Mouse (Mus musculus) gastrocnemius, postnatal 25 days (tissue): ENCODE results near the gene Fam241b. TPM values are rescaled to one million over a fixed set of nuclear protein-coding genes. Genes with fewer than 3 reads are reported as not detected.

Experiments used
- DNase-seq: peaks from one replicate; pipeline ENCODE4 v3.0.0; 2022
- total RNA-seq, 2 experiments: library from RNA; stranded (reverse); gene quantifications; 1 replicate in 1 of 2; 2 replicates in 1 of 2; pipeline ENCODE4 v1.2.3; 2021

Gene Fam241b
- total RNA-seq, 2 experiments from 2014 or later = 0.41 to 0.59 TPM

DNA sequence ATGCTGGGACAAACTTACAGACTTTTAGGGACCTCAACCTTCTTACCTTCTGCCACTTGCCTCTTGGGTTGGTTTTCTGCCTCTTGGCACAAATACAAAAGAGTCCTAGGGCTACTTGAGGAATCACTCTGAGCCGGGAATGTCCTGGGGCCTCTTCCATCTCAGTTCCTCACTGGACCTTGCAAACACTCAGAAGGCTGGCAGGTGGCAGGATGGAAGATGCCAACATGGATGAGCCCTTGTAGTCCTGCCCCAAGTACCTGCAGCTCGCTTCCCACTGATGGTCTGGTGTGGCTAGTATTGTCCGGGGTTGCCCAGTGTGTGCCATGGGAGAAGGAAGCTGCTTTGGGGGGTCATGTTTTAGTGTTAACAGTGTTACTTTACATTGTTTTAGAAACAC, 73.8 kb downstream of the Fam241b start:
- DNase-seq = no peak

DNA sequence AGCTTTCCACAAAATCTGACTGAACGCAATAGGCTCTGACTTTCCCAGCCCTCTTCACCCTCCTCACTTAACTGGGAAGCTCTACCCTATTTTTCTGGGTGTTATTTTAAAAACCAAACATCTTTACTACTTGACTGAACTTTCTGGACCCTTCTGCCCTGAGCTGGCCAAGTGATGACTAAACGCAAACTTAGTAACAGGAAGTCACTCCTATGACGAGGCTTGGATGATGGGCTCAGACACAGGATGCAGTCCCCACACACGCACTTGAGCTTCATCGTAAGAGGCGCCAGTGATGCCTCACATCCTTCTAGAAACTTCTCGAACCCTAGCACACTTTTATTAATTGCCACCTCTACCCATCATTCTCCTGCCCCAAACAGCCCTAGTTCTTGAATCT, 74.3 kb downstream of the Fam241b start:
- no peak for DNase-seq

DNA sequence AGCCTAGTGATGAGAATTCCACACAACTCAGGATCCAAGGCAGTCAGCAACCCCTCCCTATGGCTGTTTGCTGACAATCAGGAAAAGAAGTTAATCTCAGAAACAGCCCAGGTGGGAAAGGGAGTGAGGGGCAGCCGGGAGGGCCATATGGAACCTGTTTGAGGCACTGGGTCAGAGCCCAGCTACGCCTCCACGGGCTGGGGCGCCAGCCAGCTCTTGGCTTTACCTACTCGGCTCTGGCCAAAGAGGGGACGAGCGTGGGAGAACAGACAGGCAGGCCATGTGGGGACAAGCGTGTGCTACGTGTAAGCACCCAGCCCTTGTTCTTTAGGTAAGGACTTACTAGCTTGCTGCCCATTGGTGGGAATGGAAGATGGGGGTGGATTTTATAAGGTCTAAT, 75.2 kb downstream of the Fam241b start:
- peak; percentile 50 for DNase-seq

DNA sequence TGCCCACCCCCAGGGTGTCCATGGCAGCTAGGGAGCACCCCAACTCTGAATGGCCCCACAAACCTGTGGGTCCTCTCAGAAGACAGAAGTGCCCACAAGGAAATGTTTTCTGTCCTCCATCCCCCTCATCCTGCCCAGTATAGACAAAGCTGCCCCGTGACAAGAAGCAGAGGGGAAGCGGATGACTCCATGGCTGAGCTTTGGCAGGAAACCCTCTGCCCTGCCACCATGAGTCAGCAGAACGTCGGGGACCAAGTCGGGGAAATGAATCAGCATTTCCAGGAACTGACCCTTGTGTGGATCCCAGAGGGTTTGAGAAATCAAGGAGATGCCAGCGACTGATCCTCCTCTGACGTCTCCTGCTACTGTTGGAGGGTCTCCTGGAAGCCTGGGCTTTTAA, 77.5 kb downstream of the Fam241b start:
- no peak for DNase-seq

DNA sequence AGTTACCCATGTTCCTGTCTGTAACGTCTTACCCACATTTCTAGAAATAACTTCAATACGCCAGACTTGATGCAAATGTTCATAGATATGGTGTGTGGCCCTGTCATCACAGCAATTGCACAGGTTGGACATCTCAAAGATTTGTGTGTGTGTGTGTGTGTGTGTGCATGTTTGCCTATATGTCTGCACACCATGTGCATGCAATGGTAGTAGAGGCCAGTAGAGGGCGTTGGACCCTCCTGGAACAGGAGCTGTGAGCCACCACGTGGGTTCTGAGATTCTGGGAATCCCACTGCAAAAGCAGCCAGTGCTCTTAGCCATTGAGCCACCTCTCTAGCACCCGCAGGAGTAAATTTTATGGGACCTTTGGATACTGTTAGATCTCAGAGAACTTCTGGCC, 80.9 kb downstream of the Fam241b start:
- no peak for DNase-seq

DNA sequence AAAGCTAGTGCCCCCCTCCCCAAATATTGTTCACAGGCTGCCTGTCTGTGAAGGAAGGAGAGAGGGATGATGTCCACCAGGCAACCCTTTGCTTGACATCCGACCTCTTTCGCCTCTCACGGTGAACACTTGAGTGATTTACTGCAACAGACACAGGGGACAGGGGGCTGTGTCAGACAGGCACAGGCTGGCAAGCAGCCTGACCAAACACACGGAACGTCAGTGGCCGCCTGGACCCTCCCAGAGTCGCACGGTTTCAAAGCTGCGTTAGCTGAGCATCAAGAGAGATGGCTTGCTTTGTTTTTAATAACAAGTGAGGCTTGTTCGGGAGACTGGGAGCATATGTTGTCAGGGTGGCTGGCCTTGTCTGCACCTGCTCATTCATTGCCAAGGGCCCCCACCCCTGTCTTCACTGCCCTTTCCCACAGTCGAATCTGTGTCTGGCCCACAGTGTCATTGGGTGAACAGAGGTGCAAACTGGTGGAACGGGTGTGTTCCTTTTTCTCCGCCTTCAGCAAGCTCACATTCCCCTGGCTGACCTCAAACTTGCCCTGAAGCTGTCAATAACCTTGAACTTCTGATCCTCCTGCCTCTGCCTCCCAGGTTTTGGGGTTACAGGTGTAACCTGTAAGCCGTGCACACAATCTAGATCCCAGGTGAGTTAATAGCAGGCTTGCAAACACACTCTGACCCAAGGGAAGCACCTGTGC, 82.6 kb downstream of the Fam241b start:
- DNase-seq = no peak

DNA sequence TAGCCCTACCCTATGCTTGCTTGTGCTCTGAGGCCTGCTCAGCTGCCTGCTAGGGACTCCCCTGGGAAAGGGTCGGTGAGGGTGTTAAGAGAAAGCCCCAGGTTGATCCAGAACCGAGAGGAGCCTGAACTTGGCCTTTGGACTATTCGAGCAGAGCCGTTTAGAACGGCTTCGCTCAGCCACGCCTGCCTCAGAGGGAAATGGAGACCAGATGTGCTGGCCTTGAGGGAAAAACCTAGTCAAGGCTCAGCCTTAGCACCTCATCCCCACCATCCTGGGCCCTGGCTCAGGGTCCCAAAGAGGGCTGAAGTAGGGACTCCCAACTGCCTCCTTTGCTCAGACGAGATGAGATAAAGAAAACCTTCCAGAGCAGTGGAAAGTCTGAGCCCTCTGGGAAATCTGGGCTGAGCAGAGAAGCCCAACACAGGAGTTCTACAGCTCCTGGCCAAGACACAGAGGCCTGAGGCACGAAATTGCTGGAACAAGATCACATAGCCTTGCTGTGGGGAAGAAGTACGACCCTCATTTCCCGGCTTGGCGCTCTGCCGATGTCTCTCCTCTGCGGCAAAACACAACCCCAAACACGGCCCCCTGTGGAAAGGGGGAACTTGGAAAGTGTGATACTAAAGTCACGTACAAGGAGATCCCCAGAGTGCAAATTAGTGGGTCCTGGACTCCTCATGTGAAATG, 83.4 kb downstream of the Fam241b start:
- DNase-seq = no peak

DNA sequence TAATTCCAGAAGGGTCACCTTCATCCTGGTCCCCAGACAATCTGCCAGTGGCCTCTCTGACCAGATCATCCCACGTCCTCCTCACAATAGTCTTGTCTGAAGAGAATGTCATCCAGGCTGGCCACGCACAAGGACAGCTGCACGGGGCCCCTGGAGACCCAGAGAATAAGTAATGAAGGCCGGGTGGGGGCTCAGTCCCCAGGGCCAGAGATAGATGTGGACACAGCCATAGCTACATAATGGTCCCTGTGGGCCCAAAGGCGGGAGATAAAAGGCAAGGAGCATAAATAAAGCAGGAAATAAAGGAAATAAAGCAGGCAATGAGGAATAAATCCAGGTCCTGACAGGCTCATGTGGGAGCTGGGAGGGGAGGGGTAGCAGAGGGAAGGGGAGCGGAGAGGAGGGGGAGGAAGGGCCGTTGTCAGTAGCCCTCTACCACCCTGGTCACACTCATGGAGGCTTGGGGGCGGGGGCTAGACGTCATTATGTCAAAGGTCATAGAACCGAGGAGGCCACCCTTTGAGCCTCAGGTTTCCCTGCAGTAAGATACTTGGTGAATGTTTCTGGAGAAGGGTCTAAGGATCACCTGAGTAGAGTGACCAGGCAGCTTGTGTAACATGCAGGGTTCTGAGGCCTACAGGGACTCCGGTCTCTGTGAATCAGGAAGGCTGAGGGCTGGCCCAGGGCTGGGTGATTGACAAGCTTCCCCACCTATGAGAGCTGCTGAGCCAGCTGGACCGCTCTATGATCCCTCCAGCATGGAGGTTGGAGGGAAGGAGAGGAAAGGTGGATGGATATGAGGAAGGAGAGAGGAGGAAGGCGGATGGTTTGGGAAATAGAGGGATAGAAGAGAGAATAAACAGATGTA, 85.0 kb downstream of the Fam241b start:
- DNase-seq = no peak

Other genes starting within 250 kb of the Fam241b start
- gene Col13a1, start 164.8 kb downstream of the Fam241b start, total RNA-seq = 1 to 10 TPM; 1.0 to 1.4 TPM
- gene Neurog3, start 10.8 kb downstream of the Fam241b start, total RNA-seq = not detected
- 1 to 10 TPM; 4.0 to 5.2 TPM for gene Tspan15, start 87.3 kb upstream of the Fam241b start, total RNA-seq
- gene Tacr2, start 108.5 kb upstream of the Fam241b start, total RNA-seq = not detected
- 1 to 10 TPM; 7.1 to 8.5 TPM for gene Hk1, start 236.0 kb upstream of the Fam241b start, total RNA-seq